Mouse (Mus musculus) neural tube, embryonic 15.5 days (tissue): Measurements from ENCODE around the gene Gale. TPM values are rescaled to one million over a fixed set of nuclear protein-coding genes. Genes with fewer than 3 reads are reported as not detected.

Experiments used
- ATAC-seq: fragments of 200-750 bp; cut with Nextera tagmentation; 2 replicates; pipeline ENCODE4 v1.8.0; 2017; ENCODE audit warnings: mild to moderate bottlenecking, moderate TSS enrichment, moderate library complexity; ENCODE audit not compliant: low FRiP score
- H3K27ac ChIP-seq: fragments of 300-500 bp; sonication (generic); replicated peaks from 2 replicates; pipeline ENCODE4 v1.5.1; 2015; ENCODE audit warnings: mild to moderate bottlenecking, inconsistent platforms
- H3K27me3 ChIP-seq: fragments of 300-500 bp; sonication (generic); replicated peaks from 2 replicates; pipeline ENCODE4 v1.6.1; 2015; ENCODE audit warnings: inconsistent platforms
- H3K36me3 ChIP-seq: fragments of 300-500 bp; sonication (generic); 2 replicates; pipeline ENCODE4 v1.6.1; 2015; ENCODE audit warnings: inconsistent platforms
- H3K4me1 ChIP-seq: fragments of 300-500 bp; sonication (generic); 2 replicates; pipeline ENCODE4 v1.6.1; 2015; ENCODE audit warnings: inconsistent platforms
- H3K4me2 ChIP-seq: fragments of 300-500 bp; sonication (generic); 2 replicates; pipeline ENCODE4 v1.6.1; 2015; ENCODE audit warnings: inconsistent platforms, mild to moderate bottlenecking, moderate library complexity
- H3K4me3 ChIP-seq: fragments of 300-500 bp; sonication (generic); replicated peaks from 2 replicates; pipeline ENCODE4 v1.5.1; 2015; ENCODE audit warnings: mild to moderate bottlenecking, inconsistent platforms
- H3K9ac ChIP-seq: fragments of 300-500 bp; sonication (generic); replicated peaks from 2 replicates; pipeline ENCODE4 v1.6.1; 2015; ENCODE audit warnings: mild to moderate bottlenecking, inconsistent platforms
- H3K9me3 ChIP-seq: fragments of 300-500 bp; sonication (generic); replicated peaks from 2 replicates; pipeline ENCODE4 v1.6.1; 2016; ENCODE audit warnings: inconsistent platforms
- WGBS: fragments of 180-500 bp; shearing (Covaris S2); methylation state at CpG from one replicate; pipeline ENCODE4 v1.1.7; 2015; ENCODE audit warnings: mixed read lengths; 5-methylcytosine and 5-hydroxymethylcytosine counted together
- polyA plus RNA-seq: library from polyadenylated mRNA; unstranded; fragments of >200 nt; fragmentation: Nextera tagmentation; extraction: Ambion mirVana; gene quantifications from 2 replicates; pipeline ENCODE4 v1.2.1, GENCODE M21; 2015

Gene Gale
- polyA plus RNA-seq, result 47.7 and 53.5 TPM in 2 replicates

DNA sequence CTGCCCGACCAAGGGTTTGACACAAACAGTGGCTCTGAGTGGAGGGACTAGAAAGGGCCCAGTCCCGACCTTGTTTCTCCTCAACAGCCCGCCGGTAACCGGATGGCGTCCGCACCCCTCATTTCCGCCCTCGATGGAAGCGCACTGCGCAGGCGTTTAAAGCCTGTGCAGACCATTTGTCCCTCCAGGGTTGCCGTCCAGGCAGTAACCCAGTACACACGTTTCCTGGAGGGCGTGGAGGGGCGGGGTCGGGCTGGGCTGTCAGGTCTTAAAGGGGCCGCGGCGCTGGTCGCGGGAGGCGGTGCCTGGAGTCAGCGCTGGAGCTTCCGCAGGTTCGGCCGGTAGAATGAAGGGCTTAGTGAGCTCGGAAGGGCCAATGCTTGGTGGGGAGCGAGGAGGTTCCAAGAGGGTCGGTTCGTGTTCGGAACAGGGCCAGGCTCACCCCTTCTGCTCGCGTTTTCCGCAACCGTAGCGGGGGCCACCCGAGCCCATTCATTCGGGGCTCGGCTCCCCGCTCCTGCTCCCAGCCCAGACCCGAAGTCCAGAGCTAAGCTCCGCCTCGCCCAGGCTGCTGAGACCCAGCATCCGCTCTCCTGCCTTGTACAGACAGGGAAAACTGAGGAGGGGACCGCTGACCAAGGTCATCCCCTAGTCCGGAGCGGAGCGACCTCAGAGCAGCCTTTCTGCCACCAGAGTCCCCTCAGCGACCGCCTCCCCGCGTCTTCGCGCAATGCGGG, at the start of gene Gale:
Gene Gale, plus strand, starts transcription at position 271 of the 737 bp plus-strand sequence.
- H3K9ac ChIP-seq, result peak within 1 kb of the TSS; percentile 87
- peaks cover 22% of the 10 kb centered on the region for H3K4me1 ChIP-seq
- under 1% methylated on average over 56 of the region's 56 CpGs for WGBS
- peaks cover 65% of the 10 kb centered on the region for H3K36me3 ChIP-seq
- no peaks in the 10 kb centered on the region for H3K27me3 ChIP-seq
- H3K4me2 ChIP-seq, result peak within 1 kb of the TSS; percentile 91
- peak within 1 kb of the TSS; percentile 80 for H3K4me3 ChIP-seq
- peak; percentile 93 for ATAC-seq
- H3K9me3 ChIP-seq, result no peaks in the 10 kb centered on the region
- peak within 1 kb of the TSS; percentile 93 for H3K27ac ChIP-seq

DNA sequence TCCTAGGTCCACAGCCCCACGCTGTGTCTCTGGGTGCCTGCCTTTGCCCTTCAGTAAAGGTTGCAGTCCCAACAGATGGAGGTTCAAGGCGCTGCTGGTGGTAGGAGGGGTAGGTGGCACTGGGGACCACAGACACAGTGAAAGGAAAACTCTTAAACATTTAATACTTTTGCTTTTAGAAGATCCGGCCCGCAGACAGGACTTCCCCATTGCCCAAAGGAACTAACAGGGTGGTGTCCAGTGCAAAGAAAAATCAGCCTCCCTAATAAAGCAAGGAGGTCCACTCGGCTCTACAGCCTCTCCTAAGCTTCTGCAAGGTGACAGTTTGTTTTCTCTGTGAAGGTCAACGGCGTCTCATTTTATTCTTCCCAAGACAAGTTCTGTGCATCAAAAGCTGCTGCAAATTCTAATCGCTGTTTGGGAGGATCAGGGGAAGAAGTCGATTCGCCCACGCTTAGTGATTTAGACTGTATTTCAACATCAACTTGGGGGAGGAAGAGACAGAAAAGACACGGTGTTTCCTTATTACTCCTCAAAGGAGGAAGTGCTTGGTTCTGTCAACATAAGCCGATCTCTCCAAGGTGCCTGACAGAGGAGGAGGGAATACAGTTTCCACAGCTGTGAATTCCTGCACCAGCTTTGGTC, 44.8 kb upstream of the Gale start:
- Histone ChIP-seq H3K27me3 (no peaks in the 10 kb centered on the region), H3K36me3 (0 out of 2 replicates have a peak, but pooled peaks cover 8% of the 10 kb centered on the region), H3K9me3 (no peaks in the 10 kb centered on the region), H3K4me3 (no peak overlapping the region), H3K4me1 (peaks cover 16% of the 10 kb centered on the region), H3K27ac (no peak overlapping the region), H3K4me2 (no peak overlapping the region), H3K9ac (no peak overlapping the region)
- 89% methylated on average over 13 of the region's 13 CpGs for WGBS
- ATAC-seq, result no peak

DNA sequence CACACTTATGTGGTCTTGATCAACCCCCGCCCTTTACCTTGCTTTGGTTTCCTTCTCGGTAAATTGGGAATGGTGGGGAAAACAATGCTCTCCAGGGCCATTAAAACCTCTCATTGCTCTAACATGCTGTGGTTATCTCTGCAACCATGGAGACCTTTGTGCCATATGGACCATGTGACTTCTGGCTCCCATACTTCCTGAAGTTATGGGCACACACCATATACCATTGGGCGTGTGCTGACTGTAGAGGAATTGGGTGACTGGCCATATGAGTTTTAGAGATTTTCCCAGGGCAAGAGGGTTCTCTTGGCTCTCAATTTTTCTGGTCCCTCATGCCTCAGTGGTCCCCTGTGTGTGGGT, 44.3 kb upstream of the Gale start:
- WGBS, result 92% methylated on average over 3 of the region's 3 CpGs
- 0 out of 2 replicates have a peak, but pooled peaks cover 9% of the 10 kb centered on the region for H3K36me3 ChIP-seq
- no peak overlapping the region for H3K27ac ChIP-seq
- H3K27me3 ChIP-seq, result no peaks in the 10 kb centered on the region
- H3K4me1 ChIP-seq, result peaks cover 16% of the 10 kb centered on the region
- H3K4me2 ChIP-seq, result no peak overlapping the region
- no peak overlapping the region for H3K9ac ChIP-seq
- no peak overlapping the region for H3K4me3 ChIP-seq
- H3K9me3 ChIP-seq, result no peaks in the 10 kb centered on the region
- ATAC-seq, result no peak

DNA sequence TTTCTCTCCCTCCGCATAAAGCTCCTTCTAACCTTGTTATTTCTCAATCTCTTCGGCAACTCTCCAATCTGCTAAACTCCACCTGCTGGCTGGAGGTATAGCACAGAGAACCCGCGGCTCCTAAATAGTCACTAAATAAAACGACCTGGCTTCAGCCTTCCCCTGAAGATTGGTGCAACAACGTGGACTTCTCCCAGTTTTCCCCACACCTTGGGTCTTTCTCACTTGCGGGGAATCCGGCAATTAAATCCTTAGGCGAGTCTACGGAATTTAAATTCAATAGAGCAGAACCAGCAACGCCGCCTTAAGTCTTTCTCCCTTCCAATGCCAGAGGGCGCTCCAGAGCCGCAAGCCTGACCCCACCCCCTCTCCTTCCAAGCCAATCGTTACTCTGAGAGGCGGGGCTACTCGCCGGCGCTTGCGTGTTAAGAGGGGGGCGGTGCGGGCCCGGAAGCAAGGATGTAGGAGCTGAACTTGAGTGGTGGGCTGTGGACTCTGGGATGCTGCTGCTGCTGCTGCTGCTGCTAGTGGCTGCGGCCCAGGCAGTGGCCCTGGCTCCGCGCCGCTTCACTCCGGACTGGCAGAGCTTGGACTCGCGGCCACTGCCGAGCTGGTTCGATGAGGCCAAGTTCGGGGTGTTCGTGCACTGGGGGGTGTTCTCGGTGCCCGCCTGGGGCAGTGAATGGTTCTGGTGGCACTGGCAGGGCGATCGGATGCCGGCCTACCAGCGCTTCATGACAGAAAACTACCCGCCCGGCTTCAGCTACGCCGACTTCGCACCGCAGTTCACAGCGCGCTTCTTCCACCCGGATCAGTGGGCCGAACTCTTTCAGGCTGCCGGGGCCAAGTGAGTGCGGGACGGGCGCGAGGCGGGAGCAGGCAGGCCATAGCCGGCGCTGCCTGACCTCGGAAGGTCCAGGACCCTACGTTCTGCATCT, 43.0 kb upstream of the Gale start, which contains the start of gene Fuca1:
Gene Fuca1, plus strand, starts transcription at position 432 of the 938 bp plus-strand sequence.
- Histone ChIP-seq H3K4me2 (peak within 1 kb of the TSS; percentile 89), H3K4me1 (peaks cover 16% of the 10 kb centered on the region), H3K27me3 (no peaks in the 10 kb centered on the region), H3K9me3 (no peaks in the 10 kb centered on the region), H3K9ac (peak within 1 kb of the TSS; percentile 83), H3K4me3 (peak within 1 kb of the TSS; percentile 84), H3K36me3 (peaks cover 13% of the 10 kb centered on the region), H3K27ac (peak within 1 kb of the TSS; percentile 90)
- WGBS, result 2% methylated on average over 60 of the region's 60 CpGs
- ATAC-seq, result peak; percentile 98

DNA sequence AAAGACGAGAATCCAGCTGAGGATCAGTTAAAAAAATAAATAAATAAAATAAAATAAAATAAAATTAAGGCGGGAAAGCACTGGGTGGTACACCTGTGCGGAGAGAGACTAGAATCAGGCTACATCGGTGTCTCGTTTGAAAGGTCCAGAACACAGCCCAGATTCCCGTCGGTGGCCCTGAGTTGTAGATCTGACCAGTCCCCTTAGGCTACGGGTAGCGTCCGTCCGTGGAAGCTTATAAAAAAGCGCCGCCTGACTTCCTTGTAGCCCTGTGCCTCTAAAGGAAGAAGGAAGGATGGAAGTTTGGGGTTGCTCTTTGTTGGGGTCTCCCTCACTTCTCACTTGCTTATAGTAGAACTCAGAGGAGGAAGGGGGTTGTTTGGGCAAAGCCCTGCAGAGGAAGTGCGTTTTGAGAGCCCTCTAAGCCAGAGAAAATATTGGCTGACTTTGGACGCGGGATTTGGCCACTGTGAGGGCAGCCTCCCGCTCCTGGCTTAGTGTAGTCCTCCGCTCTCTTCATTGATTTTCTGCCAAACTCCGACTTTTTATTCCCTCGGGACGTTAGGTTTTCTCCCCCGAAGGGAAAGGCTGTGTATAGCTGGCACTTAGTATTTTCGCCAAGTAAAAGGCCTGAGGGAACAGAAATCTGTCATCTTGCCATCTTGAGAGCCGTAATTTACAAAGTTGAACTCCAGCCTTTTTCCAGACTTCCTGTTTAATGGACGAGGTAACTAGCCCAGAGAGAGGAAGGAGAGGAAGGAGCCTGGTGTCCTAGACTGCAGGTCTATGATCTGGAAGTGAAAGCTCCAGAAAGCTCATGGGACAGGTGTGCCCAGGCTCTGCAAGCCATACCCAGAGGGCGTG, 42.0 kb upstream of the Gale start:
- Histone ChIP-seq H3K4me2 (peak overlapping the region; percentile 89), H3K4me1 (peaks cover 16% of the 10 kb centered on the region), H3K9me3 (no peaks in the 10 kb centered on the region), H3K27me3 (no peaks in the 10 kb centered on the region), H3K4me3 (peak overlapping the region; percentile 84), H3K36me3 (peaks cover 20% of the 10 kb centered on the region), H3K9ac (peak overlapping the region; percentile 83), H3K27ac (peak overlapping the region; percentile 90)
- ATAC-seq, result no peak
- WGBS, result 4% methylated on average over 26 of the region's 26 CpGs

DNA sequence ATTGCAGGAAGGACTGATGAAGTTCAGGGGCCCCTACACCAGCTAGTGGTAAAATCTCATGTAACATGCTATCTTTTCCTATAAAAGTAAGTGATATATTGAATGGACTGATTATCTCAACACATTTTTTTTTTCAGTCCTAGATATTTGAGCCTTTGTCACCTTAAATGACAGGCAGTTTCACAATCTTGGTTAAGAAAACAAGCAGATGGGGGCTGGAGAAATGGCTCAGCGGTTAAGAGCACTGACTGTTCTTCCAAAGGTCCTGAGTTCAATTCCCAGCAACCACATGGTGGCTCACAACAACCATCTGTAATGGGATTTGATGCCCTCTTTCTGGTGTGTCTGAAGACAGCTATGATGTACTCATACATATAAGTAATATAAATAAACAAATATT, 41.3 kb upstream of the Gale start:
- peaks cover 16% of the 10 kb centered on the region for H3K4me1 ChIP-seq
- H3K36me3 ChIP-seq, result peaks cover 22% of the 10 kb centered on the region
- H3K4me3 ChIP-seq, result peak overlapping the region; percentile 84; the same call in 1 of the 2 replicates
- no peaks in the 10 kb centered on the region for H3K9me3 ChIP-seq
- no peak for ATAC-seq
- peak overlapping the region; percentile 89 for H3K4me2 ChIP-seq
- H3K9ac ChIP-seq, result peak overlapping the region; percentile 83; the same call in 1 of the 2 replicates
- no peak overlapping the region for H3K27ac ChIP-seq
- WGBS, result 89% methylated on average over 1 of the region's 1 CpGs
- no peaks in the 10 kb centered on the region for H3K27me3 ChIP-seq

DNA sequence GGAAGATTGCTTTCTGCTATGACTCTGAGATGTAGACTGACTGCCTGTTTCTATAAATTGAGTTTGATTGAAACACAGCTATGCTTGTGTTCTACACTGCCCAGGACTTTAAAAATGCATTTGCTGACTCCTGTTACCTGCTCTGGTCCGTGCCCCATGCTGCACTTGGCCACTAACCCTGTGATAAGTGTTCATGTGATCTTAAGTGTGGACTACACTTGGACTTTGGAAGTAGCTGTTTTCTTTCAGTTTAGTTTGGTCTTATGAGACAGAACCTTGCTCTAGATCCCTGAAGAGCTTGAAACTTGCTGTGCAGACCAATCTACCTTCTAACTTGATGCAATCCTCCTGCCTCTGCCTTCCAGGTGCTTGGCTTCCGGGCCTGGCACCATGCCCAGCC, 39.1 kb upstream of the Gale start:
- H3K27me3 ChIP-seq, result no peaks in the 10 kb centered on the region
- ATAC-seq, result no peak
- no peak overlapping the region for H3K4me2 ChIP-seq
- no peaks in the 10 kb centered on the region for H3K9me3 ChIP-seq
- no peak overlapping the region for H3K9ac ChIP-seq
- 87% methylated on average over 2 of the region's 2 CpGs for WGBS
- peaks cover 16% of the 10 kb centered on the region for H3K4me1 ChIP-seq
- H3K27ac ChIP-seq, result no peak overlapping the region
- H3K36me3 ChIP-seq, result peaks cover 22% of the 10 kb centered on the region
- H3K4me3 ChIP-seq, result no peak overlapping the region

DNA sequence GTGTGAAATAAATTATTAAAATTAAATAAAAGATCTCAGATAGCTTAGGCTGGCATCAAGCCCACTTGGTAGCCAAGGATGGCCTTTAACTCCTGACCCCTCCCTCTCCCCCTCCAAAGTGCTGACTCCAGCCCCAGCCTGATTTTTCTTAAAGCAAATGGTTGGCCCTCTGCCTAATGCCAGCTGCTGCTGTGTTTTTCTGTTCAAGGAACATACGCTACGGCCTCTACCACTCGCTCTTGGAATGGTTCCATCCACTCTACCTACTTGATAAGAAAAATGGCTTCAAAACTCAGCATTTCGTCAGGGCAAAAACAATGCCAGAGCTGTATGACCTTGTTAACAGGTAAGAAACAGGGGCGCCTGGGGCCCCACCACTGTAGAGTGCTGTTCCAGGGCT, 38.2 kb upstream of the Gale start:
- no peak for ATAC-seq
- no peak overlapping the region for H3K27ac ChIP-seq
- 81% methylated on average over 5 of the region's 5 CpGs for WGBS

DNA sequence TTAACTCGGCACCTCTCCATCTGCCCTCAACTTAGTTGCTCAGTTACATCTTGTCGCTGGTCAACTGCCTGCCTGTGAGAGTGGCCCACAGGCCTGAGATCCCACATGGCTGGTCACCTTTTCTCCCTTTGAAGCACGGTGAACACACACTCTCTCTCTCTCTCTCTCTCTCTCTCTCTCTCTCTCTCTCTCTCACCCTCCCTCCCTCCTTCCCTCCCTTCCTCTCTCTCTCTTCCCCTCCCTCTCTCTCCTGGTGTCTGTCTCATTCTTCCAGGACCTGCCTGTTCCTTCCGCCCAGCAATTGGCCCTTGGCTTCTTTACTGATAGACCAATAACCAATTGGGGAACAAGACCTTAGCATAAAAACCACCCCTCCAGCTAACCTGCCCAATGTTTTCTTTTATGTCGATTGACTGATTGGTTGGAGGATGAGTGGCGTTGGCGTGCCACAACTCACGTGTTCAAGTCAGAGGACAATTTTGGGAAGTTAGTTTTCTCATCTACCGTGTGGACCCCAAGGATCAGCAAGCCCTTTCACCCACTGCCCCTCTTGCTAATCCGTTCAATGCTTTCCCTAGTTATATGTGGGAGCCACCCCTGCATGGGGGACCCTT, 37.2 kb upstream of the Gale start:
- H3K4me1 ChIP-seq, result peaks cover 15% of the 10 kb centered on the region
- peaks cover 29% of the 10 kb centered on the region for H3K36me3 ChIP-seq
- H3K4me2 ChIP-seq, result no peak overlapping the region
- no peak overlapping the region for H3K4me3 ChIP-seq
- no peak for ATAC-seq
- H3K27me3 ChIP-seq, result no peaks in the 10 kb centered on the region
- no peak overlapping the region for H3K9ac ChIP-seq
- 90% methylated on average over 10 of the region's 10 CpGs for WGBS
- no peaks in the 10 kb centered on the region for H3K9me3 ChIP-seq
- no peak overlapping the region for H3K27ac ChIP-seq

More for the DNA sequence above, 38.2 kb upstream of the Gale start:
- Histone ChIP-seq H3K9me3 (no peaks in the 10 kb centered on the region), H3K9ac (no peak overlapping the region), H3K36me3 (peaks cover 22% of the 10 kb centered on the region), H3K4me1 (peaks cover 16% of the 10 kb centered on the region), H3K4me2 (no peak overlapping the region), H3K4me3 (no peak overlapping the region), H3K27me3 (no peaks in the 10 kb centered on the region)

DNA sequence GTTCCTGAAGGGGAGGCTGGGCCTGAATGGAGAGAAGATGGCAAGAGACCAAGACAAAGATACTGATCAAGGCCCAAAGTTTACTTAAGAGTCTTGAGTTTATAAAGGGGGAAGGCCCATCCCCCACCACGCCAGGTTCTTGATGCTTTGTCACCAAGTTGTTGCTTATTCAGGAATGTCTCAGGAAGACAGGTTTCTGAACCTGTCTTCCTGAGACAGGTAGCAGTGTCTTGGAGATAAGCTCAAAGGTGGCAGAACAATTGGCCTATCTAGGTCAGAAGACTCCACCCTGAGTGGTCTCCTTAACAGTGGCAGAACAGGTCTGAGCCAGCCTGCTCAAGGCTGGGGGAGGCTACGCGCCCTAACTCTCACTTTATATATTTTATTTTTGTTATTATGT, 36.7 kb upstream of the Gale start:
- Histone ChIP-seq H3K4me2 (no peak overlapping the region), H3K36me3 (peaks cover 31% of the 10 kb centered on the region), H3K27me3 (no peaks in the 10 kb centered on the region), H3K27ac (no peak overlapping the region), H3K4me3 (no peak overlapping the region), H3K9me3 (no peaks in the 10 kb centered on the region), H3K9ac (no peak overlapping the region), H3K4me1 (peaks cover 9% of the 10 kb centered on the region)
- 99% methylated on average over 3 of the region's 3 CpGs for WGBS
- ATAC-seq, result no peak
